Mouse (Mus musculus) skeletal muscle tissue, postnatal 0 days (tissue): ENCODE measurements around the gene Otub1. TPM values are rescaled to one million over a fixed set of nuclear protein-coding genes. Genes with fewer than 3 reads are reported as not detected.

Source experiments
- polyA plus RNA-seq: library from polyadenylated mRNA; unstranded; fragments of >200 nt; fragmentation: Nextera tagmentation; extraction: Ambion mirVana; gene quantifications from 2 replicates; pipeline ENCODE4 v1.2.1, GENCODE M21; 2015

Otub1 gene
- polyA plus RNA-seq = 85.7 and 86.1 TPM in 2 replicates

DNA sequence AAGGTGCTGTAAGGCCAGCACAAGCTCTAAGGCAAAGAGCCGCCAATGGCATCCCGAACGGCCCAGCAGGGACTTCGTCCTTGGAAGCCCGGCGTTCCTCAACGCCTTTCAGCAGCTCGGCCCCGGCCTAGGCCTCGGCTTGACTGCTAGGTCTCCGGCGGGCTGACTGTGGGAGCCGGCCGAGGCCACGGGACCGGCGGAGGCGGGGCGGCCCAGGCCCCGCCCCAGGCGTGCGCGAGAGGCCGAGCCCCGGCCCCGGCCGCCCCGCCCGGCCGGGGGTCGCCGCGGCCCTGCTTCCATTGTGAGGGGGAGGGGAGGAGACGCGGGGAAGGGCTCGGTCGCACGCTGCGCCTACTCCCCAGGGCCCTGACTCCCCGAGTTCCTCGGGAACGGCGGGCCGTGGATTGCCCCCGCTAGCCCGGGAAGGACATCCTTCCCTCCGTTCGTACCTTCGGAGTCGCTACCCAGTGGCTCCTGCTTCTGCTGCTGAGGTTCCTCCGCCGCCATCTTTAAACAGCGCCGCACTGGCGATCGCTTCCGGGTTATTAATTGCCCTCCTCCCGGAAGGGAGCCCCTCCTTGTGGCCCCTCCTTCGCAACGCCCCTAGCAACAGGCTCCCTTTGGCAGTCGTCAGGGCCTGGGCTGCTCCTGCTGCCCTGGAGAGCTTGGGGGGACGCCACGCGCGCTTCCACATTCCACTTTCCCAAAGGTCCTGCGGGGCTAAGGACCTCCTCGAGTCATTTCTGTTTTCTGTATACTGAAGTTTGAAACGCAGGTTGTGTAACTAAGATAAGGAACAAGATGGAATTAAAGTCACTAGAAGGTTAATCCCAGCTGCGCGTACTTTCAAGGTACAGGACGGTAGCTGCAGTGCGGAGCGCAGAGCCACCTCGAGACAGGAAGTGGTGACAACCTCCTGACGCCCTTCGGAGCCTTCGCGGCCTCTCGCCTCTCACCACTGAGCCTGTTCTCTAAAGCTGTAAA is at the start of gene Otub1:
Gene Otub1, minus strand, starts transcription at position 564 of the 984 bp plus-strand sequence.

DNA sequence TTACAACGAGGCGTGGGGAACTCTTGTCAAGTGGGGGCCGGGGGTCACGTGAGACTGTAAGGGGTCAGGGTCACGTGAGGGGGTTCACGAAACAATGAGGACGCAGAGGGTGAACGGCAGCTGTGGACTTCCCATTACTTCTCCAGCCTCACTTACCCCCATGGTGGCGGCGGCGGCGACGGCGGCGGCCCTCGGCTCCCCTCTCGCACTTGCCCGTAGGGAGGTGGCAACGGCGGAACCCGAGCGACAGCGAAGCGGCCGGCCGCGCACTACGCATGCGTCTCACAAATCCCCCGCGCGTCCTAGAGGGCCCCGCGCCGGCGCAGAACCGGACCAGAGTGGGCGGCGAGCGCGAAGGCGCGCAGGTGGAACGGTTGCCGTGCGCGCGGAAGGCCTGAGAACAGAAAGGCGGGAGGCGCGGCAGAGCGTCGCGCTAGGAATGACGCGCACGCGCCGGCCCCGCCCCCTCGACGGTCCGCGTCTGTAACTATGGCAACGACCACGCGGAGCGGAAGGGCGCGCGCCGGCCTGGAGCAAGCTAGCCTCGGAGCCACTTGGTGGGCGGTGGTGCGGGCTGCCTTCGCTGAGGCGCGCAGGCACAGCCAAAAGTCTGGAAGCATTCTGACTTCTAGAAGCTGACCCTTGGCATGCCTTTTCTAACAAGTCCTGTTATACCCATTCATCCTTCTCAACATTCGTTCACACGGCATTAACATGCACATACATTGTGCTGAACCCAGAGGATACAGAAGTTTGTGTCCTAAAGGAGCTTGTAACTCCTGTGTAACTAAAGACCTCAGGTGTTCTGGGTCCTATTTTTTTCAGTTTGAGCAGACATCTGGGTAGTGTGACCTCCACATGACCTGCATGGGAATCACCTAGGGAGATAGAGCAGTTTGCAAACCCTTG is 34.9 kb upstream of the Otub1 start, which contains the start of gene Naa40:
Gene Naa40, minus strand, starts transcription at position 402 of the 909 bp plus-strand sequence.

DNA sequence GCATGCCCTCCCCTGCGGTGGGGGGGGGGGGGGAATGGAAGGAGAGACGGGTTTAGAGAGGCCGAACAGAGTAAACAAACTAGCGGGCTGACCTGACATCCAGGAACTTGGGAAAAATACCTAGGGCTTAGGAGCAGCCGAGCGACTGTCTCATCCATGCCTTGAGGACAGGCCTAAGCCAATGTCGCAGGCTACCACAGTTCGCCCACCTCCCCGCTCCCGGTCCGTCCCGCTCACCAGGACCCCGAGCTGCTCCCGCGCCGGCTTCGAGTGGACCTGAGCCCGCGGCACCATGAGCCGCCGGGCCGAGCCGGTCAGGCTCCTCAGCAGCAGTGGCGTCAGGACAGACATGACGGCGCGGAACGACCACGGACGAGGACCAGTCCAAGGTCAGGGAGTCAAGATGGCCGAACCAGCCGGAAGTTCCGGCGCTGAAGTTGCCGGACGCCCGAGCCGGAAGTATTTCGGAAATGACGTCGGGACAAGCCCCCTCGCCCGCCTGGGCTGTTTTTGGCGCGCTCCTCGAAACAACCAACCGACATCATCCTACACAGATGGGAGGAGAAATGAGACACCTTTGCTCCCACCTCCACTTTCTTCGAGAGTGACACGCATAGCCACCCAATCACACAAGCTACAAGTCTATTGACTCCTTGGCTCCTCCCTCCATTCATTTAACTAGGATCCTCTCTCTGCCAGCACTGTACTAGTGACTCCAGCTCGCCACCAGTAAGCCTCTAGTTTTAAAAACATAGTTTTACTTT is 11.2 kb upstream of the Otub1 start, which contains the start of gene Cox8a:
Gene Cox8a, minus strand, starts transcription at position 455 of the 764 bp plus-strand sequence.

Other genes with a start within 250 kb of the Otub1 start
- gene Ppp1r14b, start 231.3 kb downstream of the Otub1 start, polyA plus RNA-seq = 280 and 291 TPM in 2 replicates
- 8.8 and 10.0 TPM in 2 replicates for gene Plcb3, start 229.8 kb downstream of the Otub1 start, polyA plus RNA-seq
- gene Fkbp2, start 225.8 kb downstream of the Otub1 start, polyA plus RNA-seq = 58.1 and 77.3 TPM in 2 replicates
- 63.3 and 74.3 TPM in 2 replicates for gene Vegfb, start 218.7 kb downstream of the Otub1 start, polyA plus RNA-seq
- gene Dnajc4, start 213.7 kb downstream of the Otub1 start, polyA plus RNA-seq = 35.8 and 41.0 TPM in 2 replicates
- gene Nudt22, start 210.2 kb downstream of the Otub1 start, polyA plus RNA-seq = 30.7 and 37.3 TPM in 2 replicates
- gene Trpt1, start 210.2 kb downstream of the Otub1 start, polyA plus RNA-seq = 20.1 and 20.2 TPM in 2 replicates
- gene Fermt3, start 186.8 kb downstream of the Otub1 start, polyA plus RNA-seq = 6.2 and 9.5 TPM in 2 replicates
- gene Stip1, start 166.3 kb downstream of the Otub1 start, polyA plus RNA-seq = 83.4 and 97.1 TPM in 2 replicates
- gene Macrod1, start 149.5 kb downstream of the Otub1 start, polyA plus RNA-seq = 223 and 246 TPM in 2 replicates
- gene Flrt1, start 100.6 kb downstream of the Otub1 start, polyA plus RNA-seq = 0.38 and 0.54 TPM in 2 replicates
- gene Cox8a, start 11.3 kb upstream of the Otub1 start, polyA plus RNA-seq = 1,320 and 1,374 TPM in 2 replicates
- gene Naa40, start 34.9 kb upstream of the Otub1 start, polyA plus RNA-seq = 16.3 and 17.6 TPM in 2 replicates
- gene Rcor2, start 61.0 kb upstream of the Otub1 start, polyA plus RNA-seq = 2.6 and 3.2 TPM in 2 replicates
- 12.5 and 16.2 TPM in 2 replicates for gene Mark2, start 135.5 kb upstream of the Otub1 start, polyA plus RNA-seq
- gene Spindoc, start 176.7 kb upstream of the Otub1 start, polyA plus RNA-seq = 9.8 and 11.1 TPM in 2 replicates
- gene 2700081O15Rik, start 211.3 kb upstream of the Otub1 start, polyA plus RNA-seq = 3.2 and 3.3 TPM in 2 replicates